Mouse (Mus musculus): ENCODE data around the gene Mapk8. TPM values are rescaled to one million over a fixed set of nuclear protein-coding genes. Genes with fewer than 3 reads are reported as not detected.

The Mapk8 gene
- total RNA-seq, 2 experiments from 2014 or later, result 7.9 to 18.4 TPM

DNA sequence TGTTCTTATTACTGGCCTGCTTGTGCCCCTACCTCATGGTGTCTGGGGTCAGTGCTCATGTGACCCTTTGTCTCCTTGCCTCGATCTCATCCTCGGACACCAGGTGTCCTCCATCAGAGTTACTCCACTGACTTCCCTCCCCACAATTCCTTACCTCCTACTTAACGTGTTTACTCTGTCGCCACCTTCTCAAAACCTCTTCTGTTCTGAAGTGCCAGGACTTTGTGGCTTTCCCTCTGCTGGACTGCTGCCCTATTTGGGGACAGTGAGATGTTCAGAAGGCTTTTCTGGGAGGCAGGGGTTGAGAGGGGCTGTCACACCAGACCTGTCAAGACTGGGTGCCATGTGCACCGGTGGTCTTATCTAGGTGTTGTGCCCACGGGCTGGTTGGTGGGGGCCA lies 94.1 kb downstream of the Mapk8 start:
- no peak for ATAC-seq (replicated peaks; ENCODE audit: low FRiP score, poor library complexity, severe bottlenecking)

DNA sequence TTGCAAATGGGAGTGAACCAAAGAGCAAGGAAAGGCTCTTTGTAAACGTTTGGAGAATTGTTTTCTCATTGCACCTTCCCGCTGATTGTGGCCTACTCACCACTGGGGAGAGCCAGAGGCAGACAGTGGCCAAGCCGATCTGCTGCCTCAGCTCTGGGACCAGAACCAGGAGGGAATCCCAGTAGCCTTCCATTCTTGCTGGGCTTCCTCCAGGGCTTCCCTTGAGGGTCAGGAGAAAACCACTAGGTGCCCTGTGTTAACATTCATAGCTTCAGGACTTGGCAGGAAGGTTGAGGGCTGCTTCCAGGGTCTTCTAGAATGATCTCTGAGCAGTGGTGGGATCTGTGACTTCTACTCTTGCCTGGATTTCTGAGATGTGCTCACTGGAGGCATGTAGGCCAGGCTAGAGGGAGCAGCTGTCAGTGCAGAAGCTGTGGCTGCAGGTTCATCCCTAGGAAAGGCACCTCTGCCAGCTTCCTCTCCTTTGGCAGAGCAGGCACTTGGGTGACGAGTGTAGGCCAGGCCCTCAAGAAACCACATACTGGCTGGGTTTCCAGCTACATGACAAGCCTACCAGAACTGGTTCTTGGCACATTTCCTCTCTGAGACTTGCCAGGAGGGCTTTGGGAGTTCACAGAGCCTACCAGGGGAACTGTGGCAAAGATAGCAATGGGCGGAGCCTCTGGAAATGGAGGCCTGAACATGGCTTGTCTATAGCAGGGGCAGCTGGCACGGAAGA lies 94.8 kb downstream of the Mapk8 start:
- no peak for ATAC-seq (replicated peaks; ENCODE audit: low FRiP score, poor library complexity, severe bottlenecking)

DNA sequence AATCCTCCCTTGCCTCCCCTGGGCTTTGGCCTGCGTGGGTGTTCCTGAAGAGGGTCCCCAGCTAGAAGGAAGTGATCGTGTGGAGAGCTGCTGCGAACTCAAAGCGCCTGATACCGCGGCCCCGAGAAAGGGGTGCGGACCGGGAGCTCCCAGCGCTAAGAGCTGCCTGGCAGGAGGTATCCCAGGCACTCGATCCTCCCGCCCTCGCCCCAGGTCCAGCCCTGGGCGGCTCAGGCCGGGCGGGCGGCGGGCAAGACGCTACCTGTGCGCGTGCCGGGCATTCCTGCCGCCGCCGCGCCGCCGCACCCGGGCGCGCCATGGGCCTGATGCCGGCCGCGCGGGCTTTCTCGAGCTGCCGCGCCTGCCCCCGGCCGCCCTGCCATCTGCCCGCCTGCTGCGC lies 95.9 kb downstream of the Mapk8 start:
- ATAC-seq (replicated peaks; ENCODE audit: low FRiP score, poor library complexity, severe bottlenecking), result no peak

DNA sequence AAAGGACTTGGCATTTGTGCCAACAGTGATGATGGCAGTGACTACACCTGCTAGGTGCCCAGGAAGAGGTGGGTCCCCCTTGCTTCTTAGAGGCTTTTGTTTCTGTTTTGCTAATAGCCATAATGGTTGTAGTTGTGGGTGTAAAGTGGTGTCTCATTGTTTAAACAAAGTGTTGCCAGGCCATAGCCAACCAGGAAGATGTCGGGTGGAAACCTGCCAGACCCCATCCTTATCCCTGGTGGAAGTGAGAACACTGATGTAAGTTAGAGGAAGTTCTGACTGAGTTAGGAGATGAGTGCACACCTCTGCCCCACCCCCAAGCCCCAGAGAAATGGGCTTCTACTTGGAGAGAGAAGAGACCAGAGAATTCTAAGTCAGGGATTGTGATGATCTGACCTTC lies 98.8 kb downstream of the Mapk8 start:
- ATAC-seq (replicated peaks; ENCODE audit: low FRiP score, poor library complexity, severe bottlenecking), result no peak

DNA sequence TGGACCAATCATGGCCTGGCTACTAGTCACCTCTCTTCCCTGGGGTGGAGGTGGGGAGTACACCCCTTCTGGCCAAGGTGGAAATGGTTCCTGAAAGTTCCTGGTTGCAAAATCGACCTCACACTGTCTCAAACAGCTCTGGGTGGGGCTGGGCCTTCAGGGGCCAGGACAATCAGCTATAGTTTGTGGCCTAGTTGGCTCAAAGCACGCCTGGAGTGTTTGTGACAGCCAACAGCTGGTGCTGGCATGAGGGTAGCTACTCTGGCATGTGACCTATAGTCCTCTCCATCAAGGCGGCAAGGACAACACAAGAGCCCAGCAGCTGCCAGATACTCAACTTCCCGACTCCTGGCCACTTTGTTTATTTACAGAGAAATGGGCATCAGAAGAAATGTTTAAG lies 99.2 kb downstream of the Mapk8 start:
- ATAC-seq (replicated peaks; ENCODE audit: low FRiP score, poor library complexity, severe bottlenecking), result no peak

DNA sequence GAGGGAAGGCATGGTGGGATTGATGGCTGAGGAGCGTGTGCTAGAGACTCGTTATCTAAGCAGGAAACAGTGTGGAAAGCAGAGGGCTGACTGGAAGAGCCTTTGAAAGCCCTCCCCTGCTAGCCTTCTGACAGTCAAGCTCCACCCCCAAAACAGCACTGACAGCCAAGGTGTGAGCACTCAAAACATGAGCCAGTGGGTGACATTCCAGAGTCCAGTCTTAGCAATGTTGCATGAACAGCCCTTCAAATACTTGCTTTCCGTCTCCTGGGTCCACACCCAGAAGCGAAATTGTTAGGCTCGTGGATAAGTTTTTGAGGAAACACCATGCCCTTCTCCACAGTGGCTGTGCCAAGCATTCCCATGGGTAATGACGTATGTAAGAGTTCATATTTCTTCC lies 100.4 kb downstream of the Mapk8 start:
- no peak for ATAC-seq (replicated peaks; ENCODE audit: low FRiP score, poor library complexity, severe bottlenecking)

DNA sequence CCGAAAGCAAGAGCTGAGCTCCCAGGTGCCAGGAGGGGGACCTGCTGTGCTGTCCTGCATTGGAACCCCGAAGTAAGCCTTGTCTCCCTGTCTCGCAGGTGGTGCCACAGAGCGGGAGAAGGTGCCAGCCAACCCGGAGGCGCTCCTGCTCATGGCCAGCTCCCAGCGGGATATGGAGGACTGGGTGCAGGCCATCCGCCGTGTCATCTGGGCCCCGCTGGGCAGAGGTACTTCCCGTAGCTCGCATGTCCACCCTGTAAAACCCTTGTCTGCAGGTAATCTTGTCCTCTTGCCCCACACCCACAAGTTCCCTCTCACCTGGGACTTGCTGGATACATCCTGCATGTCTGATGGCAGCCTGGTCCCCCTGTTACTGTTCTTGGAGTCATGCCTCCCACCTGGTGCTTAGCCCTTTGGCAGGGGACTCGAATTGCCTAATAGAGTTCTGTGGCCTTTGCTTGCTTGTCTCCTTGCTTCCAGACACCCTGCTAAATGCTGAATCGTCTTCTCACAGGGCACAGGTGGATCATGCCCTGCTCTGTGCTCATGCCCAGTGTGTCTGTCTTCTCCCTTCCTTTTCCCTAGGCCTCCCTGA lies 103.7 kb downstream of the Mapk8 start:
- ATAC-seq (replicated peaks; ENCODE audit: low FRiP score, poor library complexity, severe bottlenecking), result no peak

DNA sequence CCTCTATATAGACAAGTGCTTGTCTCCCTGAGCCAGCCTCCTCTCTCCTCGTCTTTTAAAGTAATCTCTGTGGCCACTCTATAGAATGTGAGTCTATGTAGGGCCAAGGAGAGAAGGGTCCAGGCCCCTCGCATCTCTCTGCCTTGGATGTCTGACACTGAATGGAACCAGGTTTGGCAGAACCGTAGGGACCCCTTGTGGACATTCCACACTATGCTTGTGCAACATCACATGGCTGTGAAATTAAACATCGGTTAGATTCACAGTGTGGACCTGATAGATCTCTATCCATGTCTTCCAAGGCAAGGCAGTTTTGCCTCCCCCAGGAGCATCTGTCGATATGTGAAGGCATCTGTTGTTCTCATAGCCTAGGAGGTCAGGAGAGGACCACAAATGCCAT lies 108.3 kb downstream of the Mapk8 start:
- no peak for ATAC-seq (replicated peaks; ENCODE audit: low FRiP score, poor library complexity, severe bottlenecking)

DNA sequence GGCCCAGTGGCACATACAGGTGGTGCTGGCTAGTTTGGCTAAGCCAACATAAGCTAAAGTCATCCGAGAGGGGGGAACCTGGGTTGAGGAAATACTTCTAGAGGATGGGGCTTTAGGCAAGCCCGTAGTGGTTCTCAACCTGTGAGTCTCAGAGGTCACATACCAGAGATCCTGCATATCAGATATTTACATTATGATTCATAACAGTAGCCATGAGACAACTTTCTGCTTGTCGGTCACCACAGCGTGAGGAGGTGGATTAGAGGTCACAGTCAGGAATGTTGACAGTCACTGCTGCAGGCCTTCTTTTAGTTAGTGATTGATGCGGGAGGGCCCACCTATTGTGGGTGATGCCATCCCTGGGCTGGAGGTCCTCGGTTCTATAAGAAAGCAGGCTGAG lies 111.2 kb downstream of the Mapk8 start:
- ATAC-seq (replicated peaks; ENCODE audit: low FRiP score, poor library complexity, severe bottlenecking), result no peak

DNA sequence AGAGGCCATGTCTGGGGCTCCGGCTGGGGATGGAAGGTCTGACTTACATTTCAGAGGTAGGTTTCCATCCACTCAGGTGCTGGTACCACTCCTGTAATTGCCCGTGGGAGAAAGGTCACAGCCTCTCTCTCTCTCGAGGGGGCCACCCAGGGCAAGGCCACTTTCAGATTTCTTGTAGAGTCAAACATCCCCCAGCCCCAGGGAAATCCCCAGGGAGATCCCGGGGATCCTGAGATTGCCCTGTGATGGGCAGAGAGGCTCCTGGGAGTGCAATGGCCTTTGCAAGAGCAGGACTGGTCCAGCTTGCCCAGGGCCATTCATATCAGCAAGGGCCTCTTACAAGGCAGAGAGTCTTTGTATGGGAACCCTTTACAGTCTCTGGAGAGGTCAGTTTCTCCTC lies 112.6 kb downstream of the Mapk8 start:
- no peak for ATAC-seq (replicated peaks; ENCODE audit: low FRiP score, poor library complexity, severe bottlenecking)

DNA sequence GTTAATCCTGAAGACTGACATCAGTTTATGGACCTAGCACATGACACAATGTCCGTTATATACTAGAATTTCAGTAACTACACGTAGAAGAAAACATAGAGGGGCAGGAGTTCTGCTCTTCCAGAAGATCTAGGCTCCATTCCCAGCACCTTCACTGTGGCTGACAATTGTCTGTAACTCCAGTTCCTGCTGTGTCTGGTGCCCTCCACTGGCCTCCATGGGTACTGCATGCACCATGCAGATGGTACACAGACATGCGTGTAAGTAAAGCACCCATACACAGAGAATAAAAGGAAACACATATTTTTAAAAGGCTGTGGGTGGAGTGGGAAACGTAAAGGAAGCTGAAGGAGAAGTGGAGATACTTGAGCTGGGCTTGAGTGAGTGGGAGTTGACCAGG lies 113.1 kb downstream of the Mapk8 start:
- no peak for ATAC-seq (replicated peaks; ENCODE audit: low FRiP score, poor library complexity, severe bottlenecking)

DNA sequence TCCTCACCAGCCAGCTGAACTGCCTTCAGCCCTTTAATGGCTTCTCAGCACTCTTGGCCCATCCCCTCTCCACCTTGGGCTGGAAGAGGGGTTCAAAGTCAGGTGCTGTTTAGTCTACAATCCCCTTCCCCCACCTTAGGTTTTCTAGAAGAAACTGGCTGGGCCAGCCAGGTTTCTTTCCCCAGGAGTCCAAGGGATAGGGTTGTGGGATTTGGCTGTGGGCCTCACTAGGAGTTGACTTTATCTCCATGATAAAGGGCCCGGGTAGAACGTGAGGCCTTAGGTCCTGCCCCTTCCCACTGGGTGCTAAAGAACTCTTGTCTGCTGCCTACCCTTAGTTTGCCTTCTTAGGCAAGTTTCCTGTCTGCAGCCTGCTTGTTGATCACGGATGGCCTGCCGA lies 115.3 kb downstream of the Mapk8 start:
- ATAC-seq (replicated peaks; ENCODE audit: low FRiP score, poor library complexity, severe bottlenecking), result no peak

DNA sequence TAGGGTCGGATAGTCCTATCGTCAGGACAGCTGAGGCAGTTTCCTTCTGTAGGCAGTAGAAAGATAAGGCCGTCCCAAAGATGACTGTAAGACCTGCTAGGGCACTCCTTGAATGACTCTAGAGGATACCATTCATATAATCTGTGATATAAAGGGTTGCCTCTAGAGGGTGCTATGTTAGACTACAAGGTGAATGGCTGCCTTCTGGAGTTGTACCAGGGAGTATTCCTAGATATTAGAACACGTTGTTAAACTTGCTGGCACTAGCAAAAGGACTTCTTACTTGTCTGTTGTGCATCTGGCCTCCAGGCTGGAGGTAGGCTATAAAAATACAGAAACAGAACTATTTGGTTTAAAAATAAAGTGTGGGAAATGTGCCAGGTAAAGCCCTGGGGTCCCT lies 116.0 kb downstream of the Mapk8 start:
- ATAC-seq (replicated peaks; ENCODE audit: low FRiP score, poor library complexity, severe bottlenecking), result no peak

DNA sequence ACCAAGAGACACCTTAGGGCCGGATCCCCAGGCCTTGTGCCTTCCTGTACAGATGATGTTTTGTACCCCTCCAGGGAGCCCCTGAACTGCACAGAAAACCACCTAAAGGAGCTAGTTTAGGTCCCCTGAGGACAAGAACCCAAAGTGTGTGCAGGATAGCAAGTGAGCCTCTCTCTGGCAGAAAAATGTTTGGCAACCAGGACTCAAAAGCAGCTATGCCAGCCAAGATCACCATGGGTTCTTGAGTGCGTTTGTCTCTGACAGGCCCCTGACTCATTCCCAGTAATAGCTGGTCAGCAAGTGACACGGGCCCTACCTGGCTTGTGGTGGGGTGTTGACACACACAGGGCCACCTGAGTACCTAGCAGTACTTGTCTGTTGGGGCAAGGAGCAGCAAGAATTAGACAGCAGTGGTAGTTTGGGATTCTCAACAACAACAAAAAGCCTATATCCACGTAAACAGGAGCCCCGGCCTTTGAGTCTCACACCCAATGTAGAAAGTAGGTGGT lies 117.6 kb downstream of the Mapk8 start:
- no peak for ATAC-seq (replicated peaks; ENCODE audit: low FRiP score, poor library complexity, severe bottlenecking)

DNA sequence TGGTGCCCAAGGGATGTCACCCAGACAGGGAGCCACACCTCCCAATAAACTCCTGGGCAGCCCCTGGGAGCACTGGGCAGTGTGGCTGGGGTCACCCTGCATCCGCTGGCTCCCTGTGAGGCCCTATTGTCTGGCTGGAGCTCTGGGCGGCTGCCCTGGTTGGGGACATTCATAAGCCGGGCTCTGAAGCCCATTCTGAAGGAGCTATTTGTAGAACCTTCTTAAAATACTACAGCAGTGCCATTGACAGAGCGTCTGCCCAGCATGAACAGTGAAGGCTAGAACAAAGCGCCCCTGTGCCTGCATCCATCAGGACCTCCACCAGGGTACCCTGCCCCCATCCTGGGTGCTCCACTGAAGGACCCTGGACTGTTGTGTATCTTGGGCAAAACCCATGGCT lies 118.6 kb downstream of the Mapk8 start:
- no peak for ATAC-seq (replicated peaks; ENCODE audit: low FRiP score, poor library complexity, severe bottlenecking)

Other genes with a start within 250 kb of the Mapk8 start
- not detected in 2 replicates for gene Arhgap22, start 233.1 kb downstream of the Mapk8 start, total RNA-seq (2015; ENCODE audit: low replicate concordance)
- 3.1 TPM in 1 of 2 replicates, not detected in the other for gene Arhgap22, start 233.1 kb downstream of the Mapk8 start, total RNA-seq (2017; ENCODE audit: low replicate concordance)
- not detected in 2 replicates for gene Frmpd2, start 24.5 kb upstream of the Mapk8 start, total RNA-seq (2015; ENCODE audit: low replicate concordance)
- not detected in 2 replicates for gene Frmpd2, start 24.5 kb upstream of the Mapk8 start, total RNA-seq (2017; ENCODE audit: low replicate concordance)
- not detected in 2 replicates for gene Ptpn20, start 142.0 kb upstream of the Mapk8 start, total RNA-seq (2015; ENCODE audit: low replicate concordance)
- gene Ptpn20, start 142.0 kb upstream of the Mapk8 start, total RNA-seq (2017; ENCODE audit: low replicate concordance), result 0.26 TPM in 1 of 2 replicates, not detected in the other

All from erythroid progenitor cell, adult 5-6 weeks (primary cell).